Mouse (Mus musculus) right cerebral cortex, adult 2 months (tissue): ENCODE results near the gene Mettl3.
"Not testable (repeated sequence)": the region's sequence is repeated elsewhere in the genome, so short reads cannot be mapped to it uniquely, and the experiment has no call there.

ENCODE experiments used
- DNase-seq, 2 experiments: peaks; one replicate each; pipeline ENCODE4 v3.0.0; 2021 to 2022; ENCODE audit warnings: low spot score in 2 of 2

Gene Mettl3

GRCm38 (mm10) chr14:52304644-52305271 is at the start of gene Mettl3:
Gene Mettl3 (minus strand): TSS chr14:52305128.
- peak; percentile 94 to 96 for DNase-seq

DNA sequence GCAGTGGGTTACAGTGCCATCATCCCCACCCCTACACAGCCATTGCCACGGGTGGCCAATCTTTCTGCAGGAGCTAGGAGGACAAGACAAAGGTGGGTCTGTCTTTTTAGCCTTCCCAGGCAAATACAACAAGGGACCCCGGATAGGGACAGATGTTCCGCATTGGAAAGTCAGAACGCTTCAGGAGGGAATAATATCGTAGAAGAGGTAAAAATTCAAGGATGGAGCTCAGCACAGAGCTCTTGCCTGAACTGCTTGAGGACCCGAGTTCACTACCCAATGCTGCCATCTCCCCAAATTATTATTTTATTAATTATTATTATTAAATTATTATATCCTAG is 34.6 kb upstream of the Mettl3 start:
- no peak for DNase-seq

- peak; percentile 74 to 83 for DNase-seq
These were observed 34.0 kb upstream of the Mettl3 start for GRCm38 (mm10) chr14:52338751-52339511.

DNA sequence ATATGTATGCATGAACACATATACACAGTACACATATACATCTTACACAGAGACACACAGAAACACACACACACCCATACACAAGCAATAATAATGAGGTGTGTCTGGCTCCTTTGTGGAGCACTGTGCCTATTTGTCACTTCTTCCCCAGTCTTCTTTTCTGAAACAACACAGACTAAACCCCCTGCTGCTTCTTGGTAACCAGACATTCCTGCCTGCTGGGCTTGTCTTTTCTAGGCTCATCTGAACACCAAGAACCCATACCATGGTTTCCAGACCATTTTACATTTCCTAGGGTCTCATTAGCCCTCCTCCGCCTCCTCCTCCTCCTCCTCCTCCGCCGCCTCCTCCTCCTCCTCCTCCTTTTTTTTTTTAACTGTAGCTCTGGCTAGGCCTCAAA is 27.2 kb upstream of the Mettl3 start:
- DNase-seq = no peak

- no peak for DNase-seq
These were observed 26.3 kb upstream of the Mettl3 start for GRCm38 (mm10) chr14:52331069-52331750.

DNA sequence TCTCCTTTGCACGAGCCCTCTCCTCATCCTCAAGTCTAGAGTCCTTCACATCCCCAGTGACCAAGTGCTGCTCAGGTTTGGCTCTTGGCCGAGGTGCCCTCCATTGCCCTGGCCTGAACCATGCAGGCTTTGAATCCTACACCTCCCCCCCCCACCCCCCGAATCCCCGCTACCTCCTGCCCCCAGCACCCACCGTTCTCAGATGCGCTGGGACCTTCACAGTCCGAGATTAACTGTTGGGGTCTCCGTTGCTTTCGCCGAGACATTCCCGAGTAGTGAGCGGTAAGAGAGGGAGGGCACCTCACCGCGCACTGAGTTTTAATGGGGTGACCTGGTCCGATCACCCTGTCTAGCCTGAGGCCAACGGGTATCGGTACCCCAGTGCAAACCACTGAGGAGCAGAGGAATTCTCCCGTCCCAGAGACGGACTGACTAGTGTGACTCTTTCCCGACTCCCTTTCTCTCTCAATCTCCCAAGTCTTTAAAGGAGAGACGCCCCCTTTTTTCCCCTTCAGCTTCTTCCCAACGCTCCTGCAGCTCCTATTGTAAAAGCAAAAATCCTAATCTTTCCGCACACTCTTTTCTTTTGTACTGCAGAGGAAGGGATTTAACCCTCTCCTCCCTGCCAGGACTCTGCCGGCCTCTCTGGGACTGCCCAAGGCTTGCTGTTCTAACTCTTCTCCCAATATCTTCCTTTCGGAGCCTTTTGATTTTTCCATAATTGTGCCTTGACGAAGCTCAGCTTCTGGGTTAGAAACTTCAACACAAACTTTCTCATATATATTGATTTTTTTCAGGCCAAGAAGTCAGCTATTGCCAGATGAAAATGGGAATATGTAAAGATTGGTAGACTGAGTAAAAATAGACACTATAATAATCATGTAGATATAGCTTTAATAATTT is 23.2 kb upstream of the Mettl3 start, which contains the start of gene Sall2:
Gene Sall2, minus strand, starts transcription at position 853 of the 903 bp plus-strand sequence.
- no peak for DNase-seq

GRCm38 (mm10) chr14:52327375-52327901 is 22.5 kb upstream of the Mettl3 start:
- DNase-seq = no peak

DNA sequence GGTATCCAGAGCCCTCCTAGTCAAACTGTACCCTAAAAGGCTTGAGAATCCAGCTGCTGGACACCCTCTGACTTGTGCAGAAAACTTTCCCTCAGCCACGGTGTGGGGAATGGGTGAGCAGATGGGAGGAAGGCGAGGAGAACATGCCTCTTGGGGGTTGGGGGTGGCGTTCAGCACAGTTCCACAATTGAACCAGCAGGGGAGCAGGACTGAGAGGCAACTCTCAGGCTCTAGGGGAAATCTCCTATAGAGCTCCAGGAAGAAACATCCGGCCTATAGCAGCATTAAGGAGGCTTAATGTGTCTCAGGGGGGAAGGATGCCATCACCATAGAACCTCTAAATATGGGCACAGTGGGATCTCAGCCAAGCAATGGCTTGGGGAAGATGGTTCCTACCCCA is 21.0 kb upstream of the Mettl3 start:
- DNase-seq = no peak

GRCm38 (mm10) chr14:52319361-52319760 is 14.4 kb upstream of the Mettl3 start:
- no peak for DNase-seq

- DNase-seq = no peak
These were observed 11.7 kb upstream of the Mettl3 start for GRCm38 (mm10) chr14:52316441-52317225.

- DNase-seq = peak; percentile 68 to 74
These were observed 11.0 kb upstream of the Mettl3 start for GRCm38 (mm10) chr14:52315792-52316440.

- no peak for DNase-seq
These were observed 10.4 kb upstream of the Mettl3 start for GRCm38 (mm10) chr14:52315283-52315780.

DNA sequence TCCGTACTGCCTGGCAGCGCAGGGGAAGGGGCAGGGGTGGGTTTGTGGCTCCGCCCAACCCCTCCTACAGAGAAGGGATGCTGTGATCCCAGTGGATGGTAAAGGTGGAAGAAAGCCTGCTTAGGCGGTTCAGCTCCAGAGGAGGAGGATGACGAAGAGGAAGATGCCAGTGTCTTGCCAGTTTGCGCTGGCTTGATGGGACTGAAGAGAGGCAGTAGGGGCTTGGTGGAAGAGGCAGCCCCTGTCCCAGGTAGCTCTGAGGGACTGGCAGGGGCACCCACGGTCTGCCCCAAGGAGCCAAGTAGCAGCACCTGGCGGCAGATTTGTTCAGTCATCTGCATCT is 9.9 kb upstream of the Mettl3 start:
- DNase-seq = no peak

GRCm38 (mm10) chr14:52313931-52314807 is 9.2 kb upstream of the Mettl3 start:
- DNase-seq = no peak

- no peak for DNase-seq
These were observed 6.0 kb upstream of the Mettl3 start for GRCm38 (mm10) chr14:52310906-52311305.

DNA sequence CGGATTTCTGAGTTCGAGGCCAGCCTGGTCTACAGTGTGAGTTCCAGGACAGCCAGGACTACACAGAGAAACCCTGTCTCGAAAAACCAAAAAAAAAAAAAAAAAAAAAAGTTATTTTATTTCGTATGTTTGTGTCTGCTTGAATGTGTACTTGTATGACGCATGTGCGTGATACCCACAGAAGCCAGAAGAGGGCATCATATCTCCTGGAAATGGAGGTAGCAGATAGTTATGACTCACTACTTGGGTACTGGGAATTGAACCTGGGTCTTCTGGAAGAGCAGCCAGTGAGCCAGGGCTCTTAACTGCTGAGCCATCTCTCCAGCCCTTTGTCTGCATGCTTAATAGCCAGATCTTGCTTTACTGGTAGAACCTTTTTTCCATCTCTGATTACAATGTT is 5.4 kb upstream of the Mettl3 start:
- DNase-seq = not testable (repeated sequence)

- DNase-seq = no peak
These were observed 1.2 kb upstream of the Mettl3 start for GRCm38 (mm10) chr14:52306100-52306499.

- DNase-seq = not testable (repeated sequence)
These were observed 1.4 kb downstream of the Mettl3 start for GRCm38 (mm10) chr14:52303517-52303916.
